In the genomic region with DNA sequence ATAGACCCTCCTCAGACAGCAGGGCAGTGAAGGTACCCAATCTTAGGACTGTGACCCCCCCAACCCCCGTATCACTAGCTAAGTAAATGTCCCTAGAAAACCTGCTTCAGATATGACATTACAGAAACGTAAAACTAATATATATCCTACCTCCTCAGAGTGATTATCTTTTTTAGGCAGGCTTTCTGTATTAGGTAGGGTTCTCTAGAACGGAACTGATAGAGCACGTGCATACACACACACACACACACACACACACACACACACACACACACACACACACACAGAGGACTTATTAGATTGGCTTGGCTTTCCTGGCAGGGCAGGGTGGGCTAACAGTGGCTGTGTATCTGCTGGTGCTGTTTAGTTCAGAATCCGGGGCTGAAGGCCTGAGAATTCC, we compare ENCODE assay signal across 24 mouse cellular contexts.
"Had no signal": no experiment of that assay in that cellular context is flagged by ENCODE, and none has a peak within 500 bp of the region (broad histone marks: within the 10 kb centered on the region; RNA-seq: fewer than 3 reads in every experiment).

No protein-coding gene starts in this region.

- H3K4me2 ChIP-seq: heart, embryonic 12.5 days; hindbrain, embryonic 13.5 days; hindbrain, embryonic 15.5 days; kidney, embryonic 15.5 days; limb, embryonic 13.5 days; limb, embryonic 15.5 days had no signal

- H3K36me3 ChIP-seq: heart, embryonic 10.5 days; heart, embryonic 12.5 days; hindbrain, embryonic 13.5 days; hindbrain, embryonic 15.5 days; kidney, embryonic 15.5 days; limb, embryonic 13.5 days; limb, embryonic 15.5 days had no signal

- H3K9me3 ChIP-seq: heart, embryonic 10.5 days; heart, embryonic 12.5 days; hindbrain, embryonic 13.5 days; hindbrain, embryonic 15.5 days; kidney, embryonic 15.5 days; limb, embryonic 13.5 days; limb, embryonic 15.5 days had no signal

- H3K27ac ChIP-seq: gastrocnemius, adult 2 months; heart, embryonic 10.5 days; hindbrain, embryonic 13.5 days; hindbrain, embryonic 15.5 days; hindbrain, postnatal 0 days; kidney, embryonic 15.5 days; kidney, postnatal 0 days; limb, embryonic 13.5 days; limb, embryonic 15.5 days had no signal

- H3K27me3 ChIP-seq: heart, embryonic 12.5 days; hindbrain, embryonic 13.5 days; hindbrain, embryonic 15.5 days; kidney, embryonic 15.5 days; limb, embryonic 13.5 days; limb, embryonic 15.5 days had no signal

- ATAC-seq: hindbrain, postnatal 0 days; intestine, embryonic 16.5 days had no signal

- DNase-seq: gastrocnemius, adult 2 months; gastrocnemius, postnatal 10 days; gastrocnemius, postnatal 25 days; heart, adult 18-20 months; heart, postnatal 10 days; heart, postnatal 4 days; kidney, adult 11 months; kidney, adult 2 months; kidney, adult 9 months; kidney, postnatal 14 days; kidney, postnatal 36 days; layer of hippocampus, adult 9-11 months; layer of hippocampus, postnatal 36 days; left cerebral cortex, postnatal 4 days had no signal

- H3K9ac ChIP-seq: heart, embryonic 12.5 days; hindbrain, embryonic 13.5 days; hindbrain, embryonic 15.5 days; kidney, embryonic 15.5 days; limb, embryonic 13.5 days; limb, embryonic 15.5 days had no signal

- H3K4me3 ChIP-seq: gastrocnemius, adult 2 months; heart, embryonic 10.5 days; heart, embryonic 12.5 days; hindbrain, embryonic 13.5 days; hindbrain, embryonic 15.5 days; kidney, embryonic 15.5 days; limb, embryonic 13.5 days; limb, embryonic 15.5 days had no signal

- H3K4me1 ChIP-seq: heart, embryonic 10.5 days; heart, embryonic 12.5 days; hindbrain, embryonic 13.5 days; hindbrain, embryonic 15.5 days; kidney, embryonic 15.5 days; limb, embryonic 13.5 days; limb, embryonic 15.5 days had no signal
